Mouse (Mus musculus): Measurements from ENCODE around the gene Tmx2. TPM values are rescaled to one million over a fixed set of nuclear protein-coding genes. Genes with fewer than 3 reads are reported as not detected.
"Not testable (repeated sequence)": the region's sequence is repeated elsewhere in the genome, so short reads cannot be mapped to it uniquely, and the experiment has no call there.

Tmx2 gene
- polyA plus RNA-seq, 1 experiment from 2014 or later: 172 TPM

DNA sequence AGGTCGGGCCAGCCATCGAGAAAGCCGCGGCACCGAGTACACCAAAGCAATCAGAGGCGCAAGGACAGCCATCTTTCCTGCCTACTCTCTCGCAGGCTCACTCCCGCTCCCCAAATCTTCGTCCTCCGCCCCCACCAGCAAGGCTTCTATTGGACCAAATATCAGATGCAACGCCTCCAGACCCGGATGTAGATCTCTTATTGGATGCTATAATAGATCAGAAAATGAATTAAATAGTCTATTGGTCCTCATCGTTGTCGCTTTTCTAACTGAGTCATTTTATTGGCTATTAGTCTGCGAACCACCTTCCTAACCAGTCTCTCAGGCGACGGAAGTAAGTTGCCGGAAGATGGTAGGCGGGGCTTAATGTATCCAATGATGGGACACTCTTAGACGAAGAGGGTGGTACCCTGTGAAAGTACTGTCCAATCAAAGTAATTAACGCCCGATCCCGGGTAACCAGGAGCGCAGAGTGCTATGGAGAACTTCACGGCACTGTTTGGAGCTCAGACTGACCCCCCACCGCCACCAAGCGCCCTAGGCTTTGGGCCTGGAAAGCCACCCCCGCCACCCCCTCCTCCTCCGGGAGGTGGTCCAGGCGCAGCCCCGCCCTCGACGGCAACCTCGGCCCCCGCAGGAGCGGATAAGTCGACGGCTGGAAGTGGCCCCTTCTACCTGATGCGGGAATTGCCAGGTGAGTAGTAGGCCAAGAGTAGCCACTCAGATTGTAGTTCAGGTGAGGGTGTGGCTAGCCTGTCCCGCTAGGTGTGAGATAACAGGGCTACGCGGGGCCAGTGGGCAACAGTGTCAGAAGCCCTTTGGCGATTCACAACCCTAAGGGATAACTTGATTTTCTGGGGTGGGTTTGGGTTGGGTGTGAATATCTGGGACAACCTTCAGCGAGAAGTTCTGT lies 716 bp downstream of the Tmx2 start, which contains the start of the genes Gm28635 and Med19:
Gene Gm28635, minus strand, starts transcription at position 74 of the 913 bp plus-strand sequence.
Gene Med19, plus strand, starts transcription at position 435 of the 913 bp plus-strand sequence.
- peak within 1 kb of the TSS; percentile 93 for H3K4me3 ChIP-seq
- H3K9me3 ChIP-seq (replicated peaks): no peaks in the 10 kb centered on the region
- H3K27ac ChIP-seq: peak within 1 kb of the TSS; percentile 81
- H3K9ac ChIP-seq: peak within 1 kb of the TSS; percentile 88
- peaks cover 31% of the 10 kb centered on the region for H3K36me3 ChIP-seq
- peak; percentile 100 for ATAC-seq (ENCODE audit: low FRiP score)
- peak within 1 kb of the TSS; percentile 83 for H3K4me2 ChIP-seq (replicated peaks)
- WGBS: under 1% methylated on average over 44 of the region's 44 CpGs
- H3K4me1 ChIP-seq: peaks cover 17% of the 10 kb centered on the region
- no peaks in the 10 kb centered on the region for H3K27me3 ChIP-seq

DNA sequence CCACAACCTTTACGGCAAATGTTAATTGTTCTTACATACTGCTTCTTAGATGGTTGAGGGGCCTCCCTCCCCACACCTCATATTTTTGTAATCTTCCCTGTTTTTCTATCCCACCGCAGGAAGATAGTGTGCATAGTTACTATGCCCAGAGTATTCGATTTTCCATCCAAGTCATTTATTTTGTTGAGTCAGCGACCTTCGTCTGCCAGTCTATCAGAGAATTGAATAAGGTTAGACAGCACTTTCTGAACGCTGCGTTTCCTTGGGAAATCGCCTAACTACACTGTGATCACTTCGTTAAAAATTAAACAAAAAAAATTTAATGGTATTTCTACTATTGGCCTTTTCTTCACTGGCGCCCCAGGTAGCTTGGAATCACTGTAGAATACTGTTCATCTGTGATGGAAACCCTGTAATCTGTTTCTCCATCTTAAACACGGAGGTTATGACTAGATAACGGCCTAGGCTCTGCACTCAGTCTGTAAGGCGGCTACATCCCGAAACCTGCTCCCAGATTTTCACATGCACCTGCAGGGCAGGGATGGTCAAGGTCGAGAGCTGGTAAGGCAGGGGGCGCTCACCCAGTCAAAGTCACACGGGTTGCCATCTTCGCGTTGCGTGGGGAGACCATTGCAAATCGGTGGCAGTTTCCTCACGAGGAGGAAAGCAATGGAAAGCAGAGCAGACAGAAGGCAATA lies 1.5 kb downstream of the Tmx2 start:
- peak overlapping the region; percentile 70 for H3K27ac ChIP-seq
- 13% methylated on average over 22 of the region's 22 CpGs for WGBS
- ATAC-seq (ENCODE audit: low FRiP score): peak; percentile 78
- peak overlapping the region; percentile 71 for H3K9ac ChIP-seq
- H3K4me3 ChIP-seq: peak overlapping the region; percentile 93
- no peaks in the 10 kb centered on the region for H3K9me3 ChIP-seq (replicated peaks)
- H3K27me3 ChIP-seq: no peaks in the 10 kb centered on the region
- peaks cover 39% of the 10 kb centered on the region for H3K36me3 ChIP-seq
- peaks cover 17% of the 10 kb centered on the region for H3K4me1 ChIP-seq
- peak overlapping the region; percentile 76 for H3K4me2 ChIP-seq (replicated peaks)

DNA sequence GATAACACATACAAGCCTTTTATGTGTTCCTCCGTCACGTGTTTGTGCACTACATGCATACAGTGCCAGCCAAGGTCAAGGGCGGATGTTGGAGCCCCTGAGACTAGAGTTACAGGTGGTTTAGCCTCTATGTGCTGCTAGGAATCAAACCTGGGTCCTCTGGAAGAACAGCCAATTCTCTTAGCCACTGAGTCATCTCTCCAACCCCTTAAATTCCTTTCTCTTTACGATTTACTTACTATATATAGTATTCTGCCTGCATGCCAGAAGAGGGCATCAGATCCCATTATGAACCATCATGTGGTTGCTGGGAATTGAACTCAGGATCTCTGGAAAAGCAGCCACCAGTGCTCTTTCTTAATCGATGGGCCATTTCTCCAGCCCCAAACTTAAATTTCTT lies 7.4 kb downstream of the Tmx2 start:
- not testable (repeated sequence) for ATAC-seq (ENCODE audit: low FRiP score); H3K9me3 ChIP-seq (replicated peaks); H3K27me3 ChIP-seq; H3K4me1 ChIP-seq; H3K9ac ChIP-seq; H3K4me3 ChIP-seq
- Histone ChIP-seq H3K36me3 (peaks cover 43% of the 10 kb centered on the region), H3K4me2 (replicated peaks) (peak overlapping the region; percentile 68), H3K27ac (peak overlapping the region; percentile 95; the same call in 1 of the 2 replicates)
- 65% methylated on average over 4 of the region's 5 CpGs for WGBS

DNA sequence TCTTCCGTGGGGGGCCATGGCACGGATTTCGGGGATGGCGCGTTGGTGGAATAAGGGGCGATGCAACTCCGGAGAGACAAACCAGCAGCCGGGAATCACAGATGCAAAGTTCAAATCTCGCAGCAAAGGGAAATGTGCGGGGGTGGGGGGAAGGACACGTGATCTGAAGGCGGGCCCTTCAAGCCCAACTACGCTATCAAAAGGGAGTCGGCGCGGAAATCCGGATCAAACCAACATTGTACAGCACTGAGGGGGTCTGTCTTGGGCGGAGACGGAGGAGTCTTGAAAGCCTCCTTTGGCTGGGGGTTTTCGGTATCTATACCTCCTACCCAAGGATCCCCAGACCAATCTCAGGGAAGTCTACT lies 8.4 kb downstream of the Tmx2 start, which contains the start of gene Selenoh:
Gene Selenoh, minus strand, starts transcription at position 202 of the 365 bp plus-strand sequence.
- Histone ChIP-seq H3K36me3 (peaks cover 38% of the 10 kb centered on the region), H3K4me1 (peaks cover 9% of the 10 kb centered on the region), H3K4me3 (peak within 1 kb of the TSS; percentile 80), H3K9ac (peak within 1 kb of the TSS; percentile 90), H3K27ac (peak within 1 kb of the TSS; percentile 95), H3K4me2 (replicated peaks) (peak within 1 kb of the TSS; percentile 68), H3K9me3 (replicated peaks) (no peaks in the 10 kb centered on the region), H3K27me3 (no peaks in the 10 kb centered on the region)
- ATAC-seq (ENCODE audit: low FRiP score): peak; percentile 98
- WGBS: 0% methylated on average over 20 of the region's 20 CpGs

DNA sequence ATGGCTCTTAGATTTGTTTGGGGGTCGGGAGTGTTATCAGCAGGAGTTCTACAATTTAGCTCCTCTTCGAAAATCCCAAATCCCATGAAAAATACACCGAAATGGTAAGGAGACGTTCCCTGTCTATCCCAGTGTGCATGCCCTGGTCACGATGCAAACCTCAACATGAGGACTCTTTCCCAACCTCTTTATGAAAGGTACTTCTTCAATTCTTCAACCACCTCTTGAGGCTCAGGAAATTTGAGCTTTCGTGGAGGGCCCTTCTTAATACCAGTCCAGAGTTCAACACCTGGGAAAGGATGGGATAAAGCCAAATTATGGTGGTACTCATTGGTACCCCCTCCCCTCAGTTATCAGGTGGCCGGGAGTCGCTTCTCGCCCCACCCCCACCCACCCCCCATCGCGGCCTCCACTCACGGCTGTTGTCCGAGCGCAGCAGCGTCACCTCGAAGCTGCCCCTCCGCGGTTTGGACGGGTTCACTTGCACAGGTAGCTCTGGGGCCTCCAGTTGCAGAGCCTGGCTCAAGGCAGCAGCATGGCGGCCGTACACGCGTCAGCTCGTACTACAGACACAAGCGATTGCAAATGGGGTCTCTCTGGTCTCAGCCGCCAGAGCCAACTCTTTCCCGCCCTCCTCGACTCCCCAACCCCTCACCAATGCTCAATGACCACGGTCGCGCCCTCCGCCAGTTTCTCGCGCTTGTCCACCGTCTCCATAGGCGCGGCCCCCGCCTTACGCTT lies 8.9 kb downstream of the Tmx2 start:
- Histone ChIP-seq H3K27me3 (no peaks in the 10 kb centered on the region), H3K4me1 (peaks cover 9% of the 10 kb centered on the region), H3K27ac (peak overlapping the region; percentile 95), H3K4me2 (replicated peaks) (peak overlapping the region; percentile 68), H3K4me3 (peak overlapping the region; percentile 80), H3K36me3 (peaks cover 32% of the 10 kb centered on the region), H3K9ac (peak overlapping the region; percentile 90), H3K9me3 (replicated peaks) (no peaks in the 10 kb centered on the region)
- ATAC-seq (ENCODE audit: low FRiP score): peak; percentile 81
- 4% methylated on average over 39 of the region's 39 CpGs for WGBS

DNA sequence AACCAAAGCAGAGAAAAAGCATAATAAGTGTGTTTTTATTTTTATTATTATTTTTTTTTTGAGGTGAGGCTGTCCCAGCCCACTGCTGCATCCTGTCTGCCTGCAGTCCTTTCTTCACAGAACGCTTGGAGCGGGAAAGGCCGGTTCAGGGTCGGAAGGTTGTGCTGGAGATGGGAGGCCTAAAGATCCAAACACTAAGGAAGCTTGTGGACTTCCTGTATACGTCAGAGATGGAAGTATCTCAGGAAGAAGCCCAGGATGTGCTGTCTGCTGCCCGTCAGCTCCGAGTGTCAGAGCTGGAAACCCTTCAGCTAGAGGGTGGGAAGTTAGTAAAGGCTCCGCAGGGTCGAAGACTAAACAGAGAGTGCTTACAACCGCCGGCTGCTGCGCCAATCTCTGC lies 12.9 kb downstream of the Tmx2 start:
- Histone ChIP-seq H3K9ac (no peak overlapping the region), H3K4me3 (no peak overlapping the region), H3K4me2 (replicated peaks) (no peak overlapping the region), H3K9me3 (replicated peaks) (0 out of 2 replicates have a peak, but pooled peaks cover 3% of the 10 kb centered on the region), H3K36me3 (peaks cover 9% of the 10 kb centered on the region; the same call in 1 of the 2 replicates), H3K27ac (no peak overlapping the region), H3K4me1 (peaks cover 9% of the 10 kb centered on the region), H3K27me3 (no peaks in the 10 kb centered on the region)
- no peak for ATAC-seq (ENCODE audit: low FRiP score)
- WGBS: 74% methylated on average over 12 of the region's 12 CpGs

DNA sequence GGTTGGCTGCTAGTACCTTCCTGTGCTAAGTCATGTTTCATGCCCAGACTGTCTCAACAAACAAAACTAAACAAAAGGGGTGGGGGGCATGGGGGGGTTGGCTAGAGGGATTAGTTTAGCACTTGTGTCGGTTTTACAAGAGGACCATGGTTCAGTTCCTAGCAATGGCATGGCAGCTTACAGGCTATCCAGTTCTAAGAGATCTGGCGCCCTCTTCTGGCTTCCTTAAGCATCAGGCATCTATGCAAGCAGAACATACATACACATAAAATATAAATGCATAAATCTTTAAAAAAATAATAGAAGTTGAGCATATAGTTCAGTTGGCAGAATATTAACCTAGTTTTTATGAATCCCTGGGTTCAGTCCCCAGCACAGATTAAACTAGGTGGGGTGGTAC lies 16.1 kb downstream of the Tmx2 start:
- 14% methylated on average over 2 of the region's 2 CpGs for WGBS
- H3K9me3 ChIP-seq (replicated peaks): 0 out of 2 replicates have a peak, but pooled peaks cover 3% of the 10 kb centered on the region
- H3K36me3 ChIP-seq: no peaks in the 10 kb centered on the region
- H3K9ac ChIP-seq: no peak overlapping the region
- H3K4me3 ChIP-seq: no peak overlapping the region
- H3K4me1 ChIP-seq: no peaks in the 10 kb centered on the region
- no peak overlapping the region for H3K4me2 ChIP-seq (replicated peaks)
- no peak overlapping the region for H3K27ac ChIP-seq
- H3K27me3 ChIP-seq: no peaks in the 10 kb centered on the region
- ATAC-seq (ENCODE audit: low FRiP score): no peak

DNA sequence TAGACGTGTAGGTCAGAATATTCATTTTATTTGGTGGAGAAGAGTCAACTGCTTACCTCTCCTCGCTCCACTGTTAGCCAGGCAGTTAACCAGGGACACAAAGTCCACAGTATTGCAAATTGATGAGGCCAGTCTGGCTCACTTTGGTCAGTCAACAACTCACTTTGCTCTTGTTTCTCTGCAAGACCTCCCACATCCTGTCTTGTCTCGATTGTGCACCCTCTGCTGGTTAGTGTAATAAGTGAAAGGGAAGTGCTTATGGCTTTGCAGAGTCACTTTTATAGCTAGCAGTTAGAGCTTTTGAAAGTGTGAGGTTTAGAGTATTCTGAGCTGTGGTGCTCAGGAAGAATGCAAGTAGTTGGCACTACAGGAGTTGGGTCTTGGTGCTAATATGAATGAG lies 18.7 kb downstream of the Tmx2 start:
- Histone ChIP-seq H3K4me3 (no peak overlapping the region), H3K9me3 (replicated peaks) (0 out of 2 replicates have a peak, but pooled peaks cover 3% of the 10 kb centered on the region), H3K27ac (no peak overlapping the region), H3K36me3 (no peaks in the 10 kb centered on the region), H3K4me1 (no peaks in the 10 kb centered on the region), H3K27me3 (no peaks in the 10 kb centered on the region), H3K4me2 (replicated peaks) (no peak overlapping the region), H3K9ac (no peak overlapping the region)
- 66% methylated on average over 3 of the region's 3 CpGs for WGBS
- no peak for ATAC-seq (ENCODE audit: low FRiP score)

DNA sequence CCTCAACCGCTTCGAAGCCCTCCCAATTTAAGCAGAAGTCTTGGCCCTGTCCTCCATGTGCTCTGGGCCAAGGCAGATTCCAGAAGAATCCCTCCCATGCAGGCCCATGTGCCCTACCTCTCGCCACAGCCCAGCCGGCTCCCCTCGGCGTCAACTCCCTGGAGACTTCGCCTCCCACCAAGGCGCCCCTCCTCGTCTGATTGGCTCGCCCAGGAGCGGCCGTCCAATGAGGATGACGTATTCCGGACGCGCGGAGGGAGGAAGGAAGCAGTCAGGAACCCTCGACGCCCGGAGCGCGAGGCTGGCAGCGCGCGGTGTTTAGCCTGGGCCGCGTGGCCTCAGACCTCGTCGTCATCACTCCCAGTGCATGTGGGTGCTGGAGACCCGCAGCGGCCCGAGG lies 20.1 kb downstream of the Tmx2 start, which contains the start of gene Btbd18:
Gene Btbd18, plus strand, starts transcription at position 274 of the 400 bp plus-strand sequence.
- 92% methylated on average over 32 of the region's 32 CpGs for WGBS
- no peak for ATAC-seq (ENCODE audit: low FRiP score)
- H3K27me3 ChIP-seq: no peaks in the 10 kb centered on the region
- H3K9me3 ChIP-seq (replicated peaks): 0 out of 2 replicates have a peak, but pooled peaks cover 3% of the 10 kb centered on the region
- H3K27ac ChIP-seq: no peak within 1 kb of the TSS
- no peaks in the 10 kb centered on the region for H3K36me3 ChIP-seq
- no peaks in the 10 kb centered on the region for H3K4me1 ChIP-seq
- no peak within 1 kb of the TSS for H3K9ac ChIP-seq
- H3K4me2 ChIP-seq (replicated peaks): no peak within 1 kb of the TSS
- no peak within 1 kb of the TSS for H3K4me3 ChIP-seq

DNA sequence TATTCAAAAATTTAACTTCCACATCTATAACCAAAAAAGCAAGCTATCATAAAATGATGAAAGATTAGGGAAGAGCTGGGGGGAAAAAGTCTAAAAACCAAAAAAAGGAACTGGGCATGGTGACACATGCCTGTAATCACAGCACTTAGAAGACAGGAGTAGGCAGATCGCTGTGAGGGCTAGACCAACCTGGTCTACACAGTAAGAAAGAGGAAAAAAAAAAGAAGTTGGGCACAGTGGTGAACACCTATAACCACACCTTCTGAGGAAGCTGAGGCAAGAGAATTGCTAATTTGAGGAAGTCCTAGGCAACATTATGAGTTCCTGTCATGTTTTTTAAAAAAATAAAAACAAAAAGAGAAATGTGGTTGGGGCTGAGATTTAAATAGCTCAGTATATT lies 23.1 kb downstream of the Tmx2 start:
- Histone ChIP-seq H3K36me3 (no peaks in the 10 kb centered on the region), H3K9ac (no peak overlapping the region), H3K4me2 (replicated peaks) (no peak overlapping the region), H3K27me3 (no peaks in the 10 kb centered on the region), H3K4me3 (no peak overlapping the region), H3K9me3 (replicated peaks) (no peaks in the 10 kb centered on the region), H3K4me1 (0 out of 2 replicates have a peak, but pooled peaks cover 3% of the 10 kb centered on the region), H3K27ac (no peak overlapping the region)
- WGBS: 69% methylated on average over 1 of the region's 1 CpGs
- ATAC-seq (ENCODE audit: low FRiP score): no peak

DNA sequence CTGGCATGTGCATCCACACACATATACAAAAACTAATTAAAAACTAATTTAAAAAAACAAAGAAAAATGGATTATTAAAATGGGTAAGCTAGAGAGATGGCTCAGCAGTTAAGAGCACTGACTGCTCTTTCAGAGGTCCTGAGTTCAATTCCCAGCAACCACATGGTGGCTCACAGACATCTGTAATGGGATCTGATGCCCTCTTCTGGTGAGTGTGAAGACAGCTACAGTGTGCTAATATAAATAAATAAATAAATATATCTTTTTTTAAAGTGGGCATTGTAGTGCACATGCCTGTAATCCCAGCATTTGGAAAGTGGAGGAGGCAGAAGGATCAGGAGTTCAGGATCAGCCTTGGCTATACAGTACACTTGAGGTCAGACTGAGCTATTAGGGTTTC lies 25.6 kb downstream of the Tmx2 start:
- Histone ChIP-seq H3K9me3 (replicated peaks) (no peaks in the 10 kb centered on the region), H3K36me3 (no peaks in the 10 kb centered on the region), H3K4me3 (no peak overlapping the region), H3K27me3 (no peaks in the 10 kb centered on the region), H3K4me1 (0 out of 2 replicates have a peak, but pooled peaks cover 5% of the 10 kb centered on the region), H3K4me2 (replicated peaks) (no peak overlapping the region), H3K9ac (no peak overlapping the region), H3K27ac (no peak overlapping the region)
- ATAC-seq (ENCODE audit: low FRiP score): no peak
